Mouse (Mus musculus) adrenal gland (tissue): Measurements from ENCODE around the gene Ptpn23.
"Not testable (repeated sequence)": the region's sequence is repeated elsewhere in the genome, so short reads cannot be mapped to it uniquely, and the experiment has no call there.

Experiments used
- intact Hi-C: fragments of 180-260 bp; cut with DNase I; formaldehyde crosslinking; loops from one replicate; pipeline ENCODE4 v1.15.1; 2025
- long read RNA-seq, 2 experiments: library from polyadenylated mRNA; unstranded; transcript quantifications; one replicate each; pipeline ENCODE4 v2.0.0; 2020; ENCODE audit warnings: borderline replicate concordance in 1 of 2; ENCODE audit not compliant: insufficient replicate concordance in 1 of 2

The Ptpn23 gene
- long read RNA-seq, experiment 1, partial matches to known transcripts: 6 of 6 reads
- long read RNA-seq, experiment 1, other reads (novel, unspliced or antisense): 0 of 6 reads
- long read RNA-seq, experiment 2, partial matches to known transcripts: 2 of 2 reads
- long read RNA-seq, experiment 2, other reads (novel, unspliced or antisense): 0 of 2 reads

GRCm38 (mm10) chr9:110408099-110408773 lies at the start of gene Ptpn23:
Gene Ptpn23 (minus strand): TSS chr9:110408213.
- intact Hi-C loops: no loop called here

- intact Hi-C loops: no loop called here
Measured at GRCm38 (mm10) chr9:110452523-110452922, 44.5 kb upstream of the Ptpn23 start.

- intact Hi-C loops: loop anchor here (10.0 kb wide), 1 partner anchor 256 kb away; no protein-coding TSS in a partner anchor
Measured at GRCm38 (mm10) chr9:110448857-110449617, 41.0 kb upstream of the Ptpn23 start.

- intact Hi-C loops: loop anchor here (10.0 kb wide), 1 partner anchor 256 kb away; no protein-coding TSS in a partner anchor
Measured at GRCm38 (mm10) chr9:110448356-110448755, 40.3 kb upstream of the Ptpn23 start.

GRCm38 (mm10) chr9:110440559-110440958 lies 32.5 kb upstream of the Ptpn23 start:
- intact Hi-C loops: loop anchor here (10.0 kb wide), 1 partner anchor 264 kb away; no protein-coding TSS in a partner anchor

- intact Hi-C loops: loop anchor here (10.0 kb wide), 1 partner anchor 265 kb away; no protein-coding TSS in a partner anchor
Measured at GRCm38 (mm10) chr9:110440049-110440448, 32.0 kb upstream of the Ptpn23 start.

GRCm38 (mm10) chr9:110436041-110436440 lies 28.0 kb upstream of the Ptpn23 start:
- intact Hi-C loops: no loop called here

- intact Hi-C loops: no loop called here
Measured at GRCm38 (mm10) chr9:110433045-110433444, 25.0 kb upstream of the Ptpn23 start.

- intact Hi-C loops: no loop called here
Measured at GRCm38 (mm10) chr9:110431241-110431640, 23.2 kb upstream of the Ptpn23 start.

GRCm38 (mm10) chr9:110419511-110420112 lies 11.6 kb upstream of the Ptpn23 start, which contains the start of gene Ngp:
Gene Ngp (plus strand): TSS chr9:110419747.
- intact Hi-C loops: loop anchor here (10.0 kb wide), 2 partner anchors 285 to 445 kb away; no protein-coding TSS in a partner anchor

- intact Hi-C loops: loop anchor here (5.0 to 10.0 kb wide), 3 partner anchors 219 to 369 kb away; no protein-coding TSS in a partner anchor
Measured at GRCm38 (mm10) chr9:110413785-110414184, 5.8 kb upstream of the Ptpn23 start.

GRCm38 (mm10) chr9:110412926-110413325 lies 4.9 kb upstream of the Ptpn23 start:
- intact Hi-C loops: loop anchor here (5.0 to 10.0 kb wide), 3 partner anchors 219 to 369 kb away; no protein-coding TSS in a partner anchor

GRCm38 (mm10) chr9:110410908-110411887 lies 3.2 kb upstream of the Ptpn23 start:
- intact Hi-C loops: loop anchor here (5.0 to 10.0 kb wide), 3 partner anchors 221 to 371 kb away; no protein-coding TSS in a partner anchor

- intact Hi-C loops: no loop called here
Measured at GRCm38 (mm10) chr9:110407311-110408098, 508 bp downstream of the Ptpn23 start.

- intact Hi-C loops: not testable (repeated sequence)
Measured at GRCm38 (mm10) chr9:110403240-110403639, 4.8 kb downstream of the Ptpn23 start.

- intact Hi-C loops: no loop called here
Measured at GRCm38 (mm10) chr9:110402731-110403130, 5.3 kb downstream of the Ptpn23 start.

- intact Hi-C loops: no loop called here
Measured at GRCm38 (mm10) chr9:110400650-110401049, 7.4 kb downstream of the Ptpn23 start.

- intact Hi-C loops: no loop called here
Measured at GRCm38 (mm10) chr9:110393295-110393694, 14.7 kb downstream of the Ptpn23 start.

- intact Hi-C loops: no loop called here
Measured at GRCm38 (mm10) chr9:110390843-110391242, 17.2 kb downstream of the Ptpn23 start.
